Mouse (Mus musculus) brain, adult 2 months (tissue): Measurements from ENCODE around the gene Slc35g1.
"Not testable (repeated sequence)": the region's sequence is repeated elsewhere in the genome, so short reads cannot be mapped to it uniquely, and the experiment has no call there.

Experiments
- DNase-seq: peaks from one replicate; pipeline ENCODE4 v3.0.0; 2011; ENCODE audit warnings: low read depth, low spot score

The Slc35g1 gene

DNA sequence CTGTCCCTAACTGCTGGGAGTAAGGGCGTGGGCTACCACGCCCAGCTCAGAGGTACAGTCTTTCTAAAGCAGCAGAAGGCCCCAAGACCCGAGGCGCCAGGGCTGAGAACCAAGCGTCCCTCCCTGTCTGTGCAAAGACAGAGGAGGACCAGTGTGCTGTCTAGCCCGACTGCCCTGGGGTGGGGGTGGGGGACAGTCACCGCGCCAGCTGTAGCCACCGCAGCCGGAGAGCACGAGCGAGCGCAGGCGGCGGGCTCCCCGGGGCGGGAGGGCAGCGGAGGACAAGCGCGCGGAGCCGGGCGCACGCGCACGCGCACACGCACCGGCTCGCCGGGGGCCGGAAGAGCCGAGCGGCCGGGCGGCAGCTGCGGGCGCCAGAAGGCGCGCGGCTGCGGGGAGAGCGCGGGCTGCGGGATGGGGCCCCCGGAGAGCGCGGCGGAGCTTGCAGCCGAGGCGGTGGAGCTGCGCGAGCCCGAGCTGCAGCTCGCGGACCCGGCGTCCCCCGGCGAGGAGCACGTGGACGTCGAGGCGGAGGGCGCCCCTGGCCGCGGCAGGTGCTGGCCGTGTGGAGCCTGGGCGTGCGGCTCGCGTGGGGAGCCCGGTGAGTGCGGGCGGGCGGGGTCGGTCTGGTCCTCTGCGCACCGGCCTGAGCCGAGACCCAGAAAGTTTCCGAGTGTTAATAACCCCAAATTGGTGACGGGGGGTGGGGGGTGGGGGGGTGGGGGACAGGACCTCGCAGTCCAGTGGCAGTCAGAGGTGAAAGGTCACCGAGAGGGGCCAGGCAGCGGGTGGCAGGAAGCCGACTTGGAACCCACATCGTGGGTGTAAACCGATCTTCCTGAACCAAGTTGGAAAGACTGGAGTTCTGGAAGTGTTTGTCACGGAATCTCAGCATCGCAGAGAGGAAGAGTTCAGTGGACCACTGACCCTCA is at the start of gene Slc35g1:
Gene Slc35g1 (plus strand): TSS at position 280 of the 932 bp plus-strand sequence.
- DNase-seq = peak; percentile 85

- DNase-seq = no peak
Observed at GRCm38 (mm10) chr19:38348271-38349012, 47.3 kb upstream of the Slc35g1 start.

DNA sequence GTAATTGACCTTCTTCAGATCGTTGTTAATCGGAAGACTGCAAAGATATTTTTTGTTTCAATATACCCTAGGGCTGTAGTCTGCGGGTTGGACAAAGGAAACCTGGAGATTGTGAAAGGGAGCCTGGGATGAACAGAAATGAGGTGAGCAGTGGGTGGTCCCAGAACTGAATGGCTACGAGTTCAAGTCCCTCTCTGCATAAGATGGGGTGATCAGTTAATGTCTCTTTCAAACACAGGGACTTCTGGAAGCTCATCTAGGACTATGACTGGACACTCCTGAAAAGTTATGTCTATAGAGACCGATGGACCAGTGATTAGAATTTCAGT is 46.8 kb upstream of the Slc35g1 start:
- DNase-seq = no peak

DNA sequence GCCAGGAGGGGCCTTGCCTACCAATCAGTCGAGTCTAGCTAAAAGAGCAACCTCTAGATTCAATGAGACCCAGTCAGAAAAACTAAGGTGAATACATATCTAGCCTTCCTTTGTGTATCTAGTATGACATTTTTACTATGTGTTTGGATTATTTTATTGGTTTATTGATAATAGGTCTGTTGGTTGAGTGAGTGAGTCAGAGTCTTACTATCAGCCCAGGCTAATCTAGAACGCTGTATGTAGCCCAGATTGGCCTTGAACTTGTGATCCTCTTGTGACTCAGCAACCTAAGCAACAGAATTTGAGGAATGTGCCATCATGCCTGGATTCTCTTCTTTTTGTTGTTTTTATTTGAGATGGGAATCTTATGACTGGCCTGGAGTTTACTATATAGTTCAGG is 44.6 kb upstream of the Slc35g1 start:
- DNase-seq = no peak

DNA sequence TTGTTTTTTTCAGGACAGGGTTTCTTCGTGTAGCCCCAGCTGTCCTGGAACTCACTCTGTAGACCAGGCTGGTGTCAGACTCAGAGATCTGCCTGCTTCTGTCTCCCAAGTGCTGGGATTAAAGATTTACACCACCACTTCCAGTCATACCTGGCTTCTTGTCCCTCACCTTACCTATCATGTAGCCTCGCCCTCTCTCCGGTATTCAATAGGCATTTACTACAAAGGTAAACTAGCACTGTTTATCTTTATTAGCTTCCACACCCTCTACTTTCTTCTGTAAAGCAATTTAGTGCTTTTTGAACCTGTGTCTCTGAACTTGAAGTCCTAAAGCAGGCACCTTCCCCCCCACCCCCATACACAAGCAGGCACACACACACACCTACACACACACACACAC is 44.1 kb upstream of the Slc35g1 start:
- no peak for DNase-seq

DNA sequence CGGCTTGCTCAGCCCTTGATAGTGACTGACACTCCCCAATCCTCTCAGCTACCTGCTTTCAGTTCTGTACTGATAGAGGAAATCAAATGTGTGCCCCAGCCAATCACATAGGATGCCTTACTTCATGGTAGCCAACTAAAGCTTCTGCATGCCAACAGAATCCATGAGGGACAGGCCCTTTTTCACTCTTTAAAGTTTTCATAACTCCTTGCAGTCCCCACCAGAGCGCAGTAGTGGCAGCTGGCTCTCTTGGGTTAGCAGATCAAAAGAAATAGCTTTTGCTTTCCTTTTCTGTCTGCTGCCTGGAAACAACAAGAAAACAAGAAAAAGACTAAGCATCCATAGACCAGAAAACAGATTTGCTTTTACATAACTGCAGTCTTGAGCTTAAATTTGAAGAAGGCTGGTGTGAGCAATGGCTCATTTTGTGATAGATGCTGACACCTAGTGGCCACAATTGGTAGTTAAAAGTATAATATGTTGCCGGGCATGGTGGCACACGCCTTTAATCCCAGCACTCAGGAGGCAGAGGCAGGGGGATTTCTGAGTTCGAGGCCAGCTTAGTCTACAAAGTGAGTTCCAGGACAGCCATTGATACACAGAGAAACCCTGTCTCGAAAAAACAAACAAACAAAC is 43.2 kb upstream of the Slc35g1 start:
- peak; percentile 85 for DNase-seq

DNA sequence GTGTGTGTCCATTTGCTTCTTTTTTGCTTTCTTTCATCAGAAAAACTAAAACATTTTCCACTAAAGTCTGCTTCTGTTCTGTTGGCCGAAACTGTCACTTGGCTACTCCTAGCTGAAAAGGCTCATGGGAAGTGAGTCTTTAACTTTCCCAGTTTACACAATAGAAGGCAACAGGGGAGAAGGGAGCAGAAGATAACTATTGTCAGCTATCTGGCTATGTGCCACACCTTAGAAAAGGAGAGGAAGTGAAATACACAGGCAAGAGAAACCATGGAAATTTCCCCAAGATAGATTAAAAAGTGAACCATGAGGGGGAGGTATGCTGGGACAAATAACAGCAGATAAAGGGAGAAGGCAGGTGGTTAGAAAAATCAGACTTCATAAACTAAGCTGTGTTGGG is 41.5 kb upstream of the Slc35g1 start:
- DNase-seq = no peak

DNA sequence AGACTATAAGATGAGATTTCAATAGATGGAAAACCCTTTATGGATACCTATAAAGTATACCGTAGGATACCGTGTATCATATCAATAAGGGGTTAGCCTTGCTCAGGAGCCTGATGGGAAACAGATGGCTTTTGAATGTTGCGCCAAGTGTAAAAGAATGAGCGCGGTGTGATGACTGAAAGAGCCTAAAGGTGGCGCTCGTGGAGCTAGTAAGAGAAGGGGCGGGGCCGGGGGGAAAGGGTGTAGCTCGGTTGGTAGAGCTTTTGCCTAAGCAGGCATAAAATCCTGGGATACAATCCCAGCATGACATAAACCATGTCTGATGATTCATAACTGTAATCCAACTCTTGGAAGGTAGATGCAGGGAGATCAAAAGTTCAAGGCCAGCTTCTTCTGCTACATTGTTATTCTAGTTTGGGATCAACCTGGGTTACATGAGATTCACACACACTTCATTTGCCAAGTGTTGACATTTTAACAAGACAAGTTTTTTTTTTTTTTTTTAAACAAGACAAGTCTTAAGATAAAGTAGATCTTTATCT is 40.9 kb upstream of the Slc35g1 start:
- no peak for DNase-seq

GRCm38 (mm10) chr19:38356211-38356828 is 39.5 kb upstream of the Slc35g1 start:
- no peak for DNase-seq

GRCm38 (mm10) chr19:38357956-38358623 is 37.7 kb upstream of the Slc35g1 start:
- DNase-seq = no peak

DNA sequence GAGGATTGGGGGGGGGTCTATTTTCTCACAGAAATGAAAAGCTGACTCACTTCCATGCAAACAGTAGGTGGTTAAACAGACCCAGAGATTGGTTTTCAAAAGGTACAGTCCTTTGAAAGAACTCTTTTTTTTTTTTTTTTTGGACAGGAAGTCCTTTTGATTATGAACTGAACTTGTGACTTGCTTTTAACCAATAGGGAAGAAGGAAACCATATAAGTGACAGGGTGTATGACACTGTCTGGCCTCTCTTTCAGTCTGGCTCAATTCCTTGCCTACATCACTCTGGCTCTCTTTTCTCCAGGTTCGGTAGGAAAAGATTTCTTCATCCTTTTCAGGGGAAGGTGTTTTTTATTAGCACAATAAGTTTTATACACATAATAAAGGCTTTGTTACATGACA is 36.5 kb upstream of the Slc35g1 start:
- no peak for DNase-seq

GRCm38 (mm10) chr19:38361850-38362249 is 33.9 kb upstream of the Slc35g1 start:
- DNase-seq = peak; percentile 36

DNA sequence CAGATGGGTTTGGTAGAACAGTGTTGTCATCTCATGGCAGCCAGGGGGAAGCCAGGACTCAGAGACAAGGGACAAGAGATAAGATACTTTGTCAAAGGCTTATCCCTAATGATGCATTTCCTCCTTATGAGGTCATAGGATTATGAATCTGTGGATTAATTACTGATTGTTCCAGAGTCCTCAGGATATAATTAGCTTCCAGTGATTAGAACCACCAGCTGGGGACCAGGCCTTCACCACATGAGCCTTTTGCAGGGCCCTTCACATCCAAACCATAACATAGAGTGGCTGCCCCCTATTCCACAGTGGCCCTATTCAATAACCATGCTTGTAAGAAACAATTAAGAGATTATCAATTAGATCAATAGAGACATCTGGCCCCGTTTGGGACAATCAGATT is 32.4 kb upstream of the Slc35g1 start:
- no peak for DNase-seq

DNA sequence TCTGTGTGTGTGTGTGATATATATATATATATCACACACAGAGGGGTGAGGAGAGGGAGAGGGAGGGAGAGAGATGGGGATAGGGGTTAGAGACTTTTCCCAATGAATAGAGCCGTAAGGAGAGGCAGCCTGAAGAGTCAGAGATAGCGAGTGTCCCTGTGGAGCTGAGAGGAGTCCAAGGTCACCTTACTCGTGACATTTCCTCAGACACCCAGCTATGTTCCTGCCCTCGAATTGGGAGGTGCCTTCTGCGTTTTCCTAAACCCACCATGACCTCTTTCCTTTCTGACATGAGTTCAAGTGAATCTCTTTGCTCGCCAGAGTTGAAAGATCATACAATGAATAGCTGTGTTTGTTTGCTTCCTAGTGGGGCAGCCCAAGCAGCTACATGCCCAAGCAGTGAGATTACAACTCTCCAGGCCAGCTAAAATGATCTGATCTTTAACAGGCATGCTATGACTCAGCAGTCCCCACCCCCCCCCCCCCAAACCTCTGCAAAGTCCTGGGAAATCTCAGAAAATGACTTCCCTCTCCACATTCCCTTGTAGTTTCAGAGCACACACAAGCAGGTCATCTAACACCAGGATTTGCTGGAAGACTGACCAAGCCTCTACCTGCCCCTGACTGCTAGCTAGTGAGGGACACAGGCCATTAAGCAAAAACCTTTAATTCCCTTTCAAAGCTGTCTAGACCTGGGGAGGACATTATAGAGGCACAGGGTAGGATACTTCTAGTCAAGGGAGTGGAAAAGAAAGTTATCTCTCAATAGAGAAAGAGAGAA is 31.7 kb upstream of the Slc35g1 start:
- DNase-seq = no peak

DNA sequence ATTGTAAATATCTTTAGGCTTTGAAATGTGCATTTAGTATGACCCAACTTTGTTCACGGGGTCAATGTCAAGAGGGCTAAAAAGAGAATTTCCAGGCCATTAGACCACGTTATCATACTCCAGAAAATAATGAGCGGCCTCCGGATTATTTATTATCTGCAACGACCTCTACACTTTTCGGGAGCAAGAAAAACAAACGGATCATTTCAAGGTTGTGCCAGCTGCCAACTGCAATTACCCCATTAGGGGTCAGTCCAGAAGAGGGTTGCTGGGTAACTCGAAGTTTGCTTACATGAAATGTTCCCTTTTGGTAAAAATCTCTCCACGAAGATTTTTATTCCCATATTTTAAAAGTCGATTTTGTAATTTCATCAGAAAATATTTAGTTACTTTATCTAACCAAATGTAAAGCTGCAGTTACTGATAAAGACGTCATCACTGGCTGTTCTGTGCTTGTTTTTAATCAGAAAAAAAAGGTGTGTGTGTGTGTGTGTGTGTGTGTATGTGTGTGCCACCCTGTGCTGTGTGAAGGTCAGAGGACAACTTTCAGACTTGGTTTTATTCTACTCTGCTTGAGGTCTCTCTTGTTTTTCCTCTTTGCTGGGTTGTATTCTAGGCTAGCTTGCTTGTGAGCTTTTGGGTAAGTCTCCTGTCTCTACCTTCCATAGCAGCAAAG is 30.7 kb upstream of the Slc35g1 start:
- DNase-seq = no peak

GRCm38 (mm10) chr19:38372460-38373102 is 23.2 kb upstream of the Slc35g1 start:
- DNase-seq = no peak

GRCm38 (mm10) chr19:38373371-38373770 is 22.4 kb upstream of the Slc35g1 start:
- DNase-seq = no peak

DNA sequence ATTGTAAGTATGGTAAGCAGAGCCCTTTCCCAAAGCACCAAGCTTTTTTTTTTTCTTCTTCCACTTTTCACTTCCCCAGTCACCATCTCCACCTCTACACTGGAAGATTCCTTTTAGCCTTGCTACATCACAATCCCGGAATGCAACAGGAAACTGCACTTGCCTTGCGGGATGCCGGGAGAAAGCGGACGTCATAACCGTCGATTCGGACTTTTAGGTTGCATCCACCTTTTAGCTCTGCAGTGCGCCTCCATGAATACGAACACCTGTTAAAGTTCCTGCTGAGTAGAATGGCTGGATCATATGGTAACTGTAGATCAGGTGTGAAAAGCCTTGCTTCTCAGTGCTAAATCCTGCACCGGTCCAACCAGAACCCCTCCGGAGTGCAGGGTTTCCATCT is 12.0 kb upstream of the Slc35g1 start:
- no peak for DNase-seq

DNA sequence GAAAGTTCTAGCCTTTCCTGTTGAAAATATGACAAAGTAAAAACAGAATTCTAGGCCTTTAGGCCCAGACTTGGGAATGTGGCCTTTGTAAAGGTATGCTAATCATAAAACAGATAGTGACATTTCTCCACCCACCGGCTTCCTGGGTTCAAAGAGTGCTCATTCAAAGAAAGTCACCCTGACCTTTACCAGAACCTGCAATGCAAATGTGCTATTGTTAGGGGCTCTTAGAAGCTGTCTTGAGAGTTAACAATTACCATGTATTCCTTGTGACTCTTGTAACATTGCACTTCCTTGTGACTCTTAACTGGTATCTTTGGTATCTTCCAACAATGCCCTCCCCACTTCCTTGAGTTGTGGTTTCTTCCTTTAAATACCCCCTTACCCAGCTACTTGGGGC is 8.8 kb upstream of the Slc35g1 start:
- DNase-seq = not testable (repeated sequence)
